Mouse (Mus musculus) heart, postnatal 10 days (tissue): ENCODE measurements around the gene Gpc6. TPM values are rescaled to one million over a fixed set of nuclear protein-coding genes. Genes with fewer than 3 reads are reported as not detected.
A peak's percentile ranks its signal among the peaks of the same experiment; 100 is the strongest.

Source experiments
- DNase-seq, 2 experiments: peaks; one replicate each; pipeline ENCODE4 v3.0.0; 2021
- intact Hi-C: fragments of 180-260 bp; cut with DNase I; formaldehyde crosslinking; loops from one replicate; pipeline ENCODE4 v1.15.1; 2025
- total RNA-seq, 2 experiments: library from RNA; stranded (reverse); gene quantifications; 2 replicates each; pipeline ENCODE4 v1.2.3; 2021

Gpc6 gene
- total RNA-seq, 2 experiments from 2014 or later: 37.0 to 40.2 TPM

DNA sequence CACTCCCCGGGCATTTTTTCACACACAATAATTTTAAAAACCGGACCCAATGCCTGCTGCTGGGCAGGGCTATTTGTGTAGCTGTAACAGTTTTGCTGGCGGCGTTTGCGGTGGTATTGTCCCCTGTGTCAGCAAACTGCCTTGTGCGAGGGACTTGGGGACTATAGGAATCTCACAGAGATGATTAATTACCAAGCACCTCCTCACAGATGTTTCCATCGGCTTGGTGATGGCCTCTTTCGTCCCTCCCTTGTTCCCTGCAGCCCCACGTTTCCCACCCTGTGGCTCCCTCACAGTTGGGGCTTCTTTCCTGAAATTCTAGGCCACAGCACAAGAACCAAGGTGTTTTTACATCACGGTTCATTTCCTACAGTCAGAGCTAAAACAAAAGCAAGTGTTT lies 980.6 kb downstream of the Gpc6 start:
- intact Hi-C loops: no loop called here
- DNase-seq: no peak

DNA sequence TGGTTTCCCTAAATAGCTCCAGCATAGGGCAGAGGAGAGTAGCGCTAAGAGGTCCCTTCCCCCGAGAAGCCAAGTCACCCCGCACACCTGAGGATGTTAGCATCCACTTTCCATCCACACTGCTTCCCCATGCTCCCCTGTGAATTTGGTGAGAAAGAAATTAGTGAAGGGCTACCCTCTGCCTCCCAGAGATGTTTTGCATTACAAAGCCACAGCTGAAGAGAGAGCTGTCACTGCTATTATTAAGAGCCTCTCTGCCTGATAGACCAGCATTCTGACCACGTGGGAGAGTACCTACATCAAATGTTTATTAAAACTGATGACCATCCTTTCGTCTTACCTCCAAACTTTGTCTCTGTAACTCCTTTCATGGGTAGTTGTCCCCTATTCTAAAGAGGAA lies 981.2 kb downstream of the Gpc6 start:
- intact Hi-C loops: no loop called here
- no peak for DNase-seq

DNA sequence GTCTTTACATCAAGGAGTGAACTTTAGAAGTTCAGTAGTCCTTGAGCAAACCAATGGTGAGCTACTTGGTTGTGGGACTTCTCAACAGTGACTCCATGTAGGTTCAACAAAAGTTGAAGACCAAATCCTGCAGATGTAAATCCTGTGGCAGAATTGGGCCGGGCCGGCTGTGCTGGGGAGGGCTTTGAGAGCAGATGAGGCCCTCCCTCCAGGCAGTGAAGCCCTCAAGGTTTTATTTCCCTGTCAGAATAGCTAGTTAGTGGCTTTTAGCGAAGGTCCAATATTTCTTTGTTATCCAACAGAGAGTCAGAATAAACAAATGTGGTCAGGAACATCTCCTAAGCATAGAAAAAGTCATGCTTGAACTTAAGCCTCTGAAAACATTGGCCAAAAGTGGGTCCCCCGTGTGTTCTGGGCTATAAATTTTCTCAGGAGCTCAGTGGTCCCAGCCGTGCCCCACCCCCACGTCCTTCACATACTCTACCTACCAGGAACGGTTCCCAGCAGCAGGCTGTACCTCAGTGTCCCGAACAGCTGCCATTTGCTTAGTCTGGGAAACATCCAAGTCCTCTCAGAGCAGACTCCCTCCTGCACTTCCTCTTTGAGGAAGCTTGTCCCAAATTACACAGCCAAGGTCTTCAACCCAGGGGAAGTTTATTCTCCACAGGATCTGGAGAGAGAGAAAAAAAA lies 983.3 kb downstream of the Gpc6 start:
- intact Hi-C loops: no loop called here
- DNase-seq: peak; percentile 47 to 54

DNA sequence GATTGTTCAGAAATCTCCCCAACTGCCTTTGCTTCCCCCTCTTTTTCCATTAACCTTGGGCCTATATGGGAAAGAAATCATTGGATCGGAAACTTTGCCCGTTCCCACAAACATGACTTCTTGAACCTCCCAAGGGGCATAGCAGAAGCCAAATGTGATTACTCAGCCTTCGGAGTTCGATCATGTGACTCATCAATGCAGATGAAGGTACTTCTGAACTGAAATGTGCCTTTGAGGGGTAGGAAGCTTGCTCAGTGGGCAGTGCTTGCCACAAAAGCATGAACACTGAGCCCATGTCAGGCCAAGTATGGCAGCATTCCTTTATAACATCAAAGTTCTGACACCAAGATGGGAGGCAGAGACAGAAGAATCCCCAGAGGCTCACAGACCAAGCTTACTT lies 983.9 kb downstream of the Gpc6 start:
- intact Hi-C loops: no loop called here
- DNase-seq: peak in 1 of 2 experiments; percentile 37

DNA sequence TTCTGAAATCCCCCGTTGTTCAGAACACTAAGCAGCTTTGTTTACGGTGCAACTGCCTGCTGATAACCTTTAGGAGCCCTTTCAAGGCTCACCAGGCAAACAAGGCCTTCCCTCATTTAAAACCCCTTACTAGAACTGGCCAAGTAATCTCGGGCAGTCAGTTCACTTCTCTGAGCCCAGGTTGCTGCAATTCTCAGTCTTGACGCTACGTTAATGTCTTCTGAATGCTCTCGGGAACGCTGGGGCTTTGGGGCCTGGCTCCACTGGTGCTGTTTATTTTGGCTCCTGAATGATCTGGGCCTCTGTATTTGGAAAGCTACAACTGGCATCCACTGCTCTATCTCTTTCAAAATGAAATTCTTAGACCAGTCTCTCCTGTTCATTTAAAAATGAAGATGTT lies 985.2 kb downstream of the Gpc6 start:
- no peak for DNase-seq
- intact Hi-C loops: no loop called here

DNA sequence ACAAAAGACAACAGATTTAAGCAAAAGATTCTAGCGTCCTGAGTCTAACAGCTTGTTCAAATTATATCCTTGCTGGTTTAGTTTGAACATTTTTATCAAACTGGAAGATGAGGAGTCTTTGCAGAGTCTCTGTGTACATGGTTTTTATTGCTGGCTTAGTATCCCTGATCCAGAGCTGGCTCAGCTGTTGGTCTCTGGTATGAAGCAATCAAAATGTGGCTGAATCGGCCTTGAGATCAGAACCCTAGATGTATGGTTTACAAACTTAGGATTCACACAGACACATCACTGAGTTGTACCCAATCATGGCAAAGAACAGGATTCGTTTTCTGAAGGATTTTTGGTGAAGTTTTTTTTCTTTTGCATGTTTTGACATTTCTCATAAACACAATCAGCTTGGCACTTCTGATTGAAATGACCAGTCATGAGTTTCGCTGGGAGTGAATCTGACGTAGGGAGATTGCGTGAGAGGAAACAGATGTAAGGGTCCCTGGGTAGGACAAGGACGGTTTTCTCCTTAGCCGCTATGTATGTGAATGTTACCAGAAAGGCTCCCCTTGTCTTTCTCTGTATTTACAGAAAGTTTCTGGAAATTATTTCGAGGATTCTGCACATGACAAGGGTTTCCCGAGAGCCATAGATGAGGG lies 987.6 kb downstream of the Gpc6 start:
- intact Hi-C loops: no loop called here
- DNase-seq: no peak

DNA sequence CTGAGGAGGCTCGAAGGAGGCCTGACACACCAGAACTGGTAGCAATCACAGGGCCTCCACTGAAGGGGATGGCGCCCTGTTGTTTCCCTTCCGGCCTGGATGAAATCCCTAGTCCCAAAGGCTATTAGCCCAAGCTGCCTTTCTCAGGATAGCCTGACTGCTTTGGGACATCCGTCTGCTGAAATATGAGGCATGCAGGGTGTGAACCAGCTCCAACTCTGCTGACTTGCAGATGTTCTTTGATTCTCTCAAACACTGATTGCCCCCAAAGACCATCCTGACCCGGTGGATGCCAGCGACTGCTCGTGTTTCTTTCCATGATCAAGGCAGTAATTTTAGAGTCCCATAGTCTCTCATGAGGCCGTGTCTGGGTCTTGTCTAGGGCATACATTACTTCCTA lies 991.5 kb downstream of the Gpc6 start:
- DNase-seq: no peak
- intact Hi-C loops: no loop called here

DNA sequence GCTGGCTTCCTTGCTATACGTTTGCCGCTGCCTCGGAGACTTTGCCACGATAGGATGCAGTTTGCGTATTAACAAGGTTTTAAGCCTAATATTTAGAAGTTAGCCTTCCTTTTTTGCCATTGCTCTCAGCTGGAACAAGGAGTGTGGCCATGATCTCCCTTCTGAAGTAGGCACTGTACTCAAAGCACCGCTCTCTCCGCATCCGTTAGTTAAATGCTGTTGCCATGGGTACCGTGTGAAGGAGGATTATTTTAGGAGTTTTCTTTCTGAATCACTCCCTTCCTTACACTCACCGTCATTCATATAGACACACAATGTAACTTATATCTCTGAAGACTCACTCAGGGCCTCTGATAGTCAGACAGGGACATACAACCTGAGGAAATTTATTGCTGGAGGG lies 993.6 kb downstream of the Gpc6 start:
- intact Hi-C loops: no loop called here
- DNase-seq: no peak

DNA sequence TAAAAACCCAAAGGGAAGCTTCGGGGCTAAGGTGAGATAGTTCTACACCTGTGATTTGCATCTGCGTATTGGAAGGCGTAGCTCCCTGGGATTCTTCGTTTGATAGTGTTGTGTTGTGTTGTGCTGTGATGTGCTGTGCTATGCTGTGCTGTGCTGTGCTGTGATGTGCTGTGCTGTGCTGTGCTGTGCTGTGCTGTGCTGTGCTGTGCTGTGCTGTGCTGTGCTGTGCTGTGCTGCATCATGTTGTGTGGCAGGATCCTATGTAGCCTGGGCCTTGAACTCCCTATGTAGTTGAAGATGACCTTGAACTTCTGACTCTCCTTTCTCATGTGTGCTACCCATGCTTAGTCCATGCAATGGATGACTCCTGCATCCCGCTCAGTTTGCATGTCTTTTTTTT lies 994.5 kb downstream of the Gpc6 start:
- no peak for DNase-seq
- intact Hi-C loops: no loop called here

DNA sequence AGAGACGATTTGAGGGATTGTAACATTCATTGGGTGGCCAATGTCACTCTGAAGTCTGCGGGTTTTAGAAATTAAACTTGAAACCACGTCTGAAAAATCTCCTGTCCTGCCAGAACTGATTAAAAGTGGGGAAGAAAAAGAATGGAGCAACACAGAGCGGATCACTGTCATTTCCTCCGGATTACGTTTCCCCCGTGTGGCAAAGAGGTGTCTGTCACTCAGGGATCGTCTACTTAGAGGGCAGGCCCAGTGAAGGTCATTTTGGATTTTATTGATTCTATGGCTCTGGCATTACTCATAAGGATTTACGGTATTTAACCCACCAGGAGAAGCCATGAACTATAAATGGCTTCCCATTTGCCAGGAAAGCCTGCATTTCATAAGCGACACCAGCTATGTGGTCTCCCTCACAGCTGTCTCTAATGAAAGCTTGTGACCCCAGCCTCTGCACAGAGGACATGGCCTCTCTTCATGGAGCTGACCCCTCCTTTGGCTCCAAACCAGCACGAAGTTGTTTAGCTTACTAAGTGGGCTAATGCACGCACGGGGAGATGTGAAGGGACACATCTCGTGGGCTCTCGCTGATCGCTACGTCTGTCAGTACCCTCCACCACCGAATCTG lies 996.4 kb downstream of the Gpc6 start:
- intact Hi-C loops: no loop called here
- no peak for DNase-seq

DNA sequence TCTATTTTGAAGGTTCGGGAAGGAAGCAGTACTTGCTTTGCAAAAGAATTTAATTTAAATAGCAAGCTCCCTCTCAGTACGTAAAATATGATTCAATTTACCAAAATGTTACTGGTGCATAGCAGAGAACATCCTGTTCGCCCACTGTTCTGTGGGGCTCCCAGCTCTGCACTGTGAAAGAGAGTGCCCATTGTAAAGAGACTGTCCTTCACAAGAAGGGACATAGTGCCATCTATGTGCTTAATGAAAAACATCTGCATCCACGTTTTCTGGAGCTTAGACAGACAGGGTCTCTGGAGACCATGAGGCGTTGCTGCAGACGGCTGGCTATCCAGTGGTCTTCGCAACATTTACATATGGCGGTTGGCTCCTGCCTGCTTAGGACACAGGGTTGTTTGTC lies 998.6 kb downstream of the Gpc6 start:
- intact Hi-C loops: no loop called here
- DNase-seq: no peak

DNA sequence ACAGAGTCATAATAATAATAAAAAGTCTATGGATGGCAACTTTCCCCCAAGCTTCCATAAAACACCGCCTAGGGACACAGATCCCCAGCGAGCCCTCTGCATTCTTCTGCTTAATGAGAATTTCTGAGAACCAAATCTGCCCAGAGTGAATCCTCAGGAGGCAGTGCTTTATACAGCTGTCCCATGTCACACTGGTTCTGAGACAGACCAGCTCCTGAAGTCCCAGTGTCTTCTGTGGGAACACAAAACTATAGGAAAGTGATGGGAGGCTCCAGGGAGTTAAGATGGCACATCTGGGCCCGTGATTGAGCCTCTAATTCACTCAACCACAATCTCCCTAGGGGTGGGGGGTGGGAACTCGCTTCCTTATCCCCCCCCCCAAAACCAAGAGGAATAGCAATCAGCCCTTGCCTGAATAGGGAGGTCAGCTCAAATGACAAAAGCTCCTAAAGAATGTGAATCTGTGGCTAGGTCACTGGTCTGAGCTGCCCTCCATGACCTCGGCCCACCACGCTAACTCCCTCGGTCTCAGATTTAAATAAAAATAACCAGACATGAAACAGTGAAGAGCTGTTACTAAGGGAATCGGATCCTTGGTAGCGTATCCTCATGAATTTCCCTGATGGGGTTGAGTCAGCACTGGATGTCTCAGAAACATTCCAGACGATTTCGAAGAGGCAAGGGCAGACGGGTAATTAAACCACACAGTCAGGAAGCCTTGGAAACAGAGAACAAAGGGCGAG lies 1005.2 kb downstream of the Gpc6 start:
- intact Hi-C loops: loop anchor here (10.0 kb wide), 1 partner anchor 1005 kb away; the partner anchor contains the start of gene Gpc6
- DNase-seq: peak; percentile 32 to 47

DNA sequence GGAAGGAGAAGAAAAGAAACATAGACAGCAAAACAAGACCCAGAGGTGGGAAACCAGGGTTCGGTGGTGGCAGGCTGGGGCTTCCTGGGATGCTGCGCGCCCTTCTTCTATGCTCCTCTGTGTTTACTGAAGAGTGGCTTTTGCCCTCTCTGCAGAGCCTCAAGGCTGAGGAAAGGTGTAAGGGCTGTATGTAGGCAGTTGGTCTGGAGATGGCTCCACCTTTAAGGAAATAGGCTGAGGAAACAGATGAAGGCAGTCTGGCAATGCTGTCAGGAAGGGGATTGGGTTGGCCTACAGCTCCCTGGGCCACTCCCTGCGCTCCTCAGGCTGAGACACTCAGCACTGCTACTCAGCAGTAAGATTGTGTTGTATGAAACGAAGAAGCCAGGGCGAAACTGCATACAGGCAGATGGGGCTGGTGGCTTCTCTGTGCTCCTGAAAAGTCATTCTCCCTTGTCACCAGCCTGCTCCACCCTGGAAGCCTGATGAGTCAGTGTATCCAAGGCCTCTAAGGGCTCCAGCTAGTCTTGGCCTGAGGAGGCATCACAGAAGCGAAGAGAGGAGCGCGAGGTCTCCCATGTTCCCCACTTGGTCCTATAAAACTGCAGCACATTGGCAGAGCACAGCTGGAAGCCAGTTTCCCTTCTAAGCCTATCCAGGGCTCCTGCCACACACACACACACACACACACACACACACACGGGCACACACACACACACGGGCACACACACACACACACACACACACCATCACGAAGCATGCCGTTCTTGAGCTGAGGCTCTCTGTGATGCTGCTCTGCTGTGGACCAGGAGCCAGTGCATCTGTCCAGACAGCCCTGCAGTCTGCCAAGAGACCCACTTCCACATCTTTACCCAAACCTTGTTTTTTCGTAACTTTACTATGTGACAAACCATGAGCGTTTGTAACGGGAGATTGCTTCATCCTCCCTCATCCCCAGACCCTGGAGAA lies 1006.0 kb downstream of the Gpc6 start:
- peak; percentile 27 to 37 for DNase-seq
- intact Hi-C loops: loop anchor here (10.0 kb wide), 1 partner anchor 1006 kb away; the partner anchor contains the start of gene Gpc6

DNA sequence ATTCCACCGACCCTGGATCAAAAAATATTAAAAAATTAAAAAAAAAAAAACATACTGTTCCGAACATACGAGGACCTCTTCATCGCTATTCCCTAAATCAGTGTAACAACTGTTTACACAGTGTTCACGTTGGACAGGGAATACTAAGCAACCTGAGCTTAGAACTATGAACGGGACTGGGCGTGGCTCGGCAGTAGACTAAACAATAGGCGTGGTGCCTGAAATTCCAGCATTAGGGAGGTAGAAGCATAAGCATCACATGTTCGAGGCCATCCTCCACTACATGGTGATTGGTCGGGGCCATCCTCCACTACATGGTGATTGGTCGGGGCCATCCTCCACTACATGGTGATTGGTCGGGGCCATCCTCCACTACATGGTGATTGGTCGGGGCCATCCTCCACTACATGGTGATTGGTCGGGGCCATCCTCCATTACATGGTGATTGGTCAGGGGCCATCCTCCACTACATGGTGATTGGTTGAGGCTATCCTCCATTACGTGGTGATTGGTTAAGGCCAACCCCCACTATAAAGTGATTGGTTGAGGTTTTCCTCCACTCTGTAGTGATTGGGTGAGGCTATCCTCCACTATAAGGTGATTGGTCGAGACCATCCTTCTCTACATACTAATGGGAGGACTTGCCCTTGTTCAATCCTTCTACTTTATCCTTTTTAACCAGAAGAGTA lies 1007.2 kb downstream of the Gpc6 start:
- intact Hi-C loops: loop anchor here (10.0 kb wide), 1 partner anchor 1008 kb away; the partner anchor contains the start of gene Gpc6
- DNase-seq: no peak

DNA sequence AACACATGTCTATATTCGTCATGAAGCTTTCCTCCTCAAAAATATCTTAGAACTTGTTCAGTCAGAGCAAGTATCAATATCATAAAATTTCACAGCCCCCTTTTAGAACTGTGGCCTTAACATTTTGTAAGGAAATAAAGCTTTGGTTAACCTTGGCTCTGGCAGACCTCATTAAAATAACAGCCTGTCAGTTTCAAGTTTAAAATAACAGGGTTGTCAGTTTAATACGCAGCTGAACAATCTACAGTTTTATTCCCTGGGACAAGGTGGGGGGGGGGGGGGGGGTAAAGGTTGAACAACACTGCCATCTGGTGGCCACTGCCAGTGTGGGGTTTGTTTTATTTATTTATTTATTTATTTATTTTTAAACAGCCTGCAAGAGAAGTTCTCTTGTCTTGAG lies 1013.4 kb downstream of the Gpc6 start:
- intact Hi-C loops: loop anchor here (5.0 to 10.0 kb wide), 3 partner anchors 56 to 1376 kb away; partner anchors contain the start of gene Gpc6
- peak in 1 of 2 experiments; percentile 59 for DNase-seq

DNA sequence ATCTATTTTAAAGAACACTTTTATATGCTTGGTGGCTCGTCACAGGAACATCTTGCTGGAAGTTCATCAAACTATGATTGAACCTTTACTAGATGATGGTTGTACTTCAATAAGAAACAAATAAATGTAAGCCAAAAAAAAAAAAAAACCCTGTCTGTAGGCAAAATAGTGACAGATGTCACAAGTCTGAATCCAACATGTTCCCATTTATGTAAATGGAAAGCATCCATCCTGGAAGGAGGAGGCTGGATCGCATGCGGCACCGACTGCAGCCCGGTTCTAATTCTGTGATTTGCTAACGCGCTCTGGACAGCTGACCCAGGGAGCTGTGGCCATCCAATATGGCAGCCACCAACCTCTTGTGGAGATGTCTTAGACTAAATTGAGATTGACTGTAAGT lies 1014.4 kb downstream of the Gpc6 start:
- no peak for DNase-seq
- intact Hi-C loops: loop anchor here (5.0 to 10.0 kb wide), 3 partner anchors 57 to 1377 kb away; partner anchors contain the start of gene Gpc6

DNA sequence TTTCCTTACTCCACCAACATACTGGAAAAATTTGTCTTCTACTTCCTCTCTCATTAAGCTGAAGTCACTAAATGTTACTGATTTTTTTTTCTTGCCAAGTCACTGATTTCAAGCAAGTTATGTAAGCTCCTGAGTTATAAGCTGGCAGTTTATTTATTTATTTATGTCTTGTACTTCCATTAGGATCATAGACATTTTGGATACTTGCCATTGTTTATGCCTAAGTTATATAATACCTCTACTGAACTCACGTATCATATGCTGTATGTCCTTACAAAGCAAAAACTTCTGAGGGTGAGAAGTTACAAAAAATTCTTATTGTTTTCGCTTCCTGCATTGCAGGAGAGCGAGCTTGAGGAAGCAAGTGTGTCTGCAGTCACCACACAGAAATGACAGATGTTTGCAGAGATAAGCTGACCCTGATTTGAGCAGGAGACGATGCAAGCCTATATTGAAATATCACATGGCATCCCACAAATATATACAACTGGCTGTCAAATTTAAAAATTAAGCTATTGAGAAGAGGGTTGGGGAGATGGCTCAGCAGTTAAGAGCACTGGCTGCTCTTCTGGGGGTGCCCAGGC lies 1020.9 kb downstream of the Gpc6 start:
- intact Hi-C loops: no loop called here
- DNase-seq: no peak

DNA sequence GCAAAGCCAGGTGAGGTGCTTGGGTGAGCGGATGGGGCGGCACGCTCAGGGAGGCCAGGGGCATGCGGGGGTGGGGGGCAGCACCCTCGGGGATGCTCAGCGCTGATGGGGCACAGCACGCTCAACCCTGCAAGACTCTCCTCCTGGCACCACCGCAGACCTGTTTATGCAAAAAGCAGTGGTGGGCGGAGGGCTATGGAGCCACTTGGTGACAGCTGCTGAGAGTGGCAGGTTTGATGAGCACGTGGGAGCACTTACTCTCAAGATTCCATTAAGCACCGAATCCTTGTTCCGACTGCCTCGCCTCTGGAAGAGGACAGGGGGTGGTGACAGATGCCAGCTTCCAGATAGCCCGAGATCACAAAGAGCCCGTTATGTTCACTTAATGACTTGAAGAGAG lies 1026.2 kb downstream of the Gpc6 start:
- intact Hi-C loops: no loop called here
- DNase-seq: no peak

DNA sequence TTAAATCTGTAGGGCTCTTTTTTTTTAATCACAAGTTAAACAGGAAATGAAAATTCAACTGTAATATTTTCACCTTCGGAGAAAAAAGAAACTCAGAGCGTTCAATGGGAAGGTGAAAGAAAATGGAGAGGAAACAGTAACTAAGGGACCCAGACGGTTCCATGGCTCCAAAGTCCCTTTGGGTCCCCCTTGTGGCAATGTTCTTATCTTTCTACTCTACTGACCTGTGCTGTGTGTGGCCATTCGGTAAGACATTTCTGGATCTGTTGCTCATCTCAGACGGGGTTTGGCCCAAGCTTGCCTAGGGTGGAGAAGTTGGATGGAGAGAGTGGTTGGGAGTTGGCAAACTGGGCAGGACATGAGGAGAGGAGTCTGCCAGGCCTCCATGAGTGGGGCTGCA lies 1026.6 kb downstream of the Gpc6 start:
- intact Hi-C loops: no loop called here
- DNase-seq: peak in 1 of 2 experiments; percentile 25
